Mouse (Mus musculus): Measurements from ENCODE around the gene Il1f5. TPM values are rescaled to one million over a fixed set of nuclear protein-coding genes. Genes with fewer than 3 reads are reported as not detected.

Gene Il1f5
- polyA plus RNA-seq, 1 experiment from 2014 or later, result not detected

Other genes starting within 250 kb of the Il1f5 start
- gene Hnmt, start 227.6 kb upstream of the Il1f5 start, polyA plus RNA-seq (2016; fragmentation: Nextera tagmentation; extraction: Ambion mirVana), result 1.3 and 1.8 TPM in 2 replicates
- not detected in 2 replicates for gene Tbpl2, start 180.4 kb upstream of the Il1f5 start, polyA plus RNA-seq (2016; fragmentation: Nextera tagmentation; extraction: Ambion mirVana)
- gene Il1f8, start 123.8 kb upstream of the Il1f5 start, polyA plus RNA-seq (2016; fragmentation: Nextera tagmentation; extraction: Ambion mirVana), result not detected in 2 replicates
- gene Il1f9, start 90.5 kb upstream of the Il1f5 start, polyA plus RNA-seq (2016; fragmentation: Nextera tagmentation; extraction: Ambion mirVana), result not detected in 2 replicates
- gene Il1f6, start 61.5 kb upstream of the Il1f5 start, polyA plus RNA-seq (2016; fragmentation: Nextera tagmentation; extraction: Ambion mirVana), result not detected in 2 replicates
- gene Il1f10, start 14.2 kb downstream of the Il1f5 start, polyA plus RNA-seq (2016; fragmentation: Nextera tagmentation; extraction: Ambion mirVana), result not detected in 2 replicates
- not detected in 2 replicates for gene Il1rn, start 59.9 kb downstream of the Il1f5 start, polyA plus RNA-seq (2016; fragmentation: Nextera tagmentation; extraction: Ambion mirVana)
- gene Psd4, start 90.6 kb downstream of the Il1f5 start, polyA plus RNA-seq (2016; fragmentation: Nextera tagmentation; extraction: Ambion mirVana), result 0.93 and 2.1 TPM in 2 replicates
- 0.27 and 0.29 TPM in 2 replicates for gene Pax8, start 198.6 kb downstream of the Il1f5 start, polyA plus RNA-seq (2016; fragmentation: Nextera tagmentation; extraction: Ambion mirVana)